Mouse (Mus musculus): ENCODE results near the gene Tbc1d22b.

DNA sequence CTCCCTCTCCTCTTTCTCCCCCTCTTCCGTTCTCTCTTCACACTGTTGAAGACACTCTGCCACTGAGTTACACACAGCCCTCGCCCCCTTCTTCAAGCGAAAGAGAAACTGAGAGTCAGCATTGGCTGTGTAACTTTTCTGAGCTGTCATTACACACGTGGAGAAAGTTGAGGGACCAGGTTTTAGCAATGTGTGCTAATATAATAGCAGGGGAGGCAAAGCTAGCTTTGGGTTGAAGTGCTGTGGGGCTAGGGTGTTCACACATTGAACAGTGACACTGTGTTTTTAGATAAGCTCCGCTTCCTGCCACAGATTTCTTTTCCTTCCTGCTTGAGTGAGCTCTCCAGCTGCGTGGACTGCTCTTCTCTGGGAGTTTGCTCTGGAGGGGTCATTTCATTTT lies 1.4 kb downstream of the Tbc1d22b start:
- no peak for TF ChIP-seq POLR2A (IDR thresholded peaks at IDR 0.05; ENCODE audit: low read depth, low read length)
- no peak for TF ChIP-seq CTCF (IDR thresholded peaks at IDR 0.05; ENCODE audit: extremely low read depth, insufficient read depth, insufficient read length, insufficient replicate concordance)
